Mouse (Mus musculus): Measurements from ENCODE around the gene Tas2r119.

DNA sequence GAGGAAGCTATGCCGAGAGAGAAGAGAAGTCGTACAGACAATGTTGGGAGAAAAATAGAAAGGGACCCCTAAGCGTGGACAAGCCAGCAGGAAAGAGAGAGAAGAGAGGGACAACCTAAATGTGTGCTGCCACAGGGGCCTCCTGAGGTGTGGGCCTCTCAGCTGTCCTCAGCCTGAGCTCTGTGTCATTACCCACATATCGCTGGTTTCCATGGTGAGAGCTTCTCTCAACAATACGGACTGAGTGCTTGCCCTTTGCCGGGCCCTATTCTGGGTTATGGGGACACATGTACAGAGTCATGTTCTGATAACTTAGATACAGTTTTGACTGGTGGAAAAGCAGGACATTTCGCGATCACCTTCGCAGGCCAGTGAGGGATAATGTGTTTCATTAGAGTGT is 21.0 kb downstream of the Tas2r119 start:
- no peak for TF ChIP-seq CTCF (IDR thresholded peaks at IDR 0.05; ENCODE audit: low read depth)
- no peak for TF ChIP-seq EP300 (IDR thresholded peaks at IDR 0.05; ENCODE audit: low read depth)

Data from liver, postnatal 0 days (tissue).